In the genomic region with DNA sequence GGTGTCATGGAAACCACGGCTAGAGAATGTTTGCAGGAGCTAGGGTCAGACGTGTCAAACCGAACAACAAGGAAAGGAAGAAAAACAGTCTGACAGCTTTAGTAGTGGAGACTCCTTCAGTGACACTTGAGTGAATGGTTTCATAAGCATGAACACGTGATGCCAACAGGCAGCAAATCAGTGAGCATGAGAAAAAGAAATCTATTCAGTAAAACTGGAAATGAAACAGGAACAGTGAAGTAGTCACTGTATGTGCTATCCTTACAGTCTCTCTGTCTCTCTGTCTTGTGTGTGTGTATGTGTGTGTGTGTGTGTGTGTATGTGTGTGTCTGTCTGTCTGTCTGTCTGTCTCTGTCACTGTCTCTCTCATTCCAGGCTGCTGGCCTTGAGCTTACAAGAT, we compare ENCODE assay signal across 26 mouse cellular contexts. TPM values are rescaled to one million over a fixed set of nuclear protein-coding genes. Genes with fewer than 3 reads are reported as not detected.
"Had no signal": no experiment of that assay in that cellular context is flagged by ENCODE, and none has a peak within 500 bp of the region (broad histone marks: within the 10 kb centered on the region; RNA-seq: fewer than 3 reads in every experiment).

No protein-coding gene starts in this region.

- H3K4me3 ChIP-seq: kidney, embryonic 15.5 days; left cerebral cortex, adult 2 months; liver, embryonic 13.5 days; midbrain, embryonic 10.5 days; midbrain, embryonic 13.5 days; neural tube, embryonic 12.5 days; neural tube, embryonic 15.5 days had no signal

- DNase-seq: kidney, adult 11 months; kidney, adult 8-10 months; kidney, postnatal 10 days; kidney, postnatal 36 days; layer of hippocampus, postnatal 36 days; liver, embryonic 13.5 days; lung, adult 2 months; lung, postnatal 14 days; right cerebral cortex, adult 18-20 months; right cerebral cortex, postnatal 14 days; right cerebral cortex, postnatal 4 days; thymus, adult 2 months; thymus, postnatal 25 days had no signal

- H3K27ac ChIP-seq: kidney, embryonic 15.5 days; left cerebral cortex, adult 2 months; liver, embryonic 13.5 days; macrophage; midbrain, embryonic 10.5 days; midbrain, embryonic 13.5 days; neural tube, embryonic 12.5 days; neural tube, embryonic 15.5 days; stomach, postnatal 0 days had no signal

- ATAC-seq: midbrain, embryonic 13.5 days had no signal

- H3K27me3 ChIP-seq: kidney, embryonic 15.5 days; liver, embryonic 13.5 days; midbrain, embryonic 13.5 days; neural tube, embryonic 12.5 days; neural tube, embryonic 15.5 days had no signal

- H3K4me2 ChIP-seq: kidney, embryonic 15.5 days; liver, embryonic 13.5 days; midbrain, embryonic 13.5 days; neural tube, embryonic 12.5 days; neural tube, embryonic 15.5 days had no signal

- H3K9me3 ChIP-seq: kidney, embryonic 15.5 days; liver, embryonic 13.5 days; midbrain, embryonic 10.5 days; midbrain, embryonic 13.5 days; neural tube, embryonic 12.5 days; neural tube, embryonic 15.5 days had no signal

- H3K4me1 ChIP-seq: kidney, embryonic 15.5 days; liver, embryonic 13.5 days; midbrain, embryonic 10.5 days; midbrain, embryonic 13.5 days; neural tube, embryonic 12.5 days; neural tube, embryonic 15.5 days had no signal

- H3K36me3 ChIP-seq: kidney, embryonic 15.5 days; liver, embryonic 13.5 days; midbrain, embryonic 10.5 days; midbrain, embryonic 13.5 days; neural tube, embryonic 12.5 days; neural tube, embryonic 15.5 days had no signal

- H3K9ac ChIP-seq: kidney, embryonic 15.5 days; liver, embryonic 13.5 days; midbrain, embryonic 13.5 days; neural tube, embryonic 12.5 days; neural tube, embryonic 15.5 days had no signal

RNA-seq across cellular contexts. Expression of gene Olfr16, which starts 5.2 kb away (rescaled TPM):
- polyA plus RNA-seq: kidney, embryonic 15.5 days; limb, embryonic 11.5 days; limb, embryonic 14.5 days; liver, embryonic 13.5 days; liver, embryonic 16.5 days; lung, adult 2 months; lung, embryonic 16.5 days; macrophage; midbrain, embryonic 10.5 days; midbrain, embryonic 13.5 days; neural tube, embryonic 12.5 days; neural tube, embryonic 15.5 days; stomach, embryonic 14.5 days; stomach, postnatal 0 days; thymus, adult 2 months had no signal
